Mouse (Mus musculus): ENCODE measurements around the gene Ap1s3. TPM values are rescaled to one million over a fixed set of nuclear protein-coding genes. Genes with fewer than 3 reads are reported as not detected.

Ap1s3 gene
- polyA plus RNA-seq (2016; fragmentation: Nextera tagmentation; extraction: Ambion mirVana) = 0.17 and 0.20 TPM in 2 replicates

GRCm38 (mm10) chr1:79671543-79672337 lies at the start of gene Ap1s3:
TSS of gene Ap1s3 (minus strand) at chr1:79671972.
- ATAC-seq (ENCODE audit: insufficient number of reproducible peaks, low FRiP score) = peak; percentile 80
- WGBS = under 1% methylated on average over 51 of the region's 51 CpGs
- Histone ChIP-seq H3K4me2 (peak within 1 kb of the TSS; percentile 100), H3K27ac (ENCODE audit: poor library complexity, severe bottlenecking) (no peak within 1 kb of the TSS), H3K4me1 (replicated peaks) (peaks cover 18% of the 10 kb centered on the region), H3K27me3 (replicated peaks) (peaks cover 42% of the 10 kb centered on the region), H3K9me3 (replicated peaks) (no peaks in the 10 kb centered on the region), H3K36me3 (no peaks in the 10 kb centered on the region), H3K9ac (peak within 1 kb of the TSS; percentile 76), H3K4me3 (peak within 1 kb of the TSS; percentile 81)

GRCm38 (mm10) chr1:79714152-79714923 lies 42.6 kb upstream of the Ap1s3 start:
- no peak overlapping the region for H3K4me2 ChIP-seq
- 89% methylated on average over 13 of the region's 13 CpGs for WGBS

GRCm38 (mm10) chr1:79713081-79713480 lies 41.3 kb upstream of the Ap1s3 start:
- Histone ChIP-seq H3K36me3 (peaks cover 42% of the 10 kb centered on the region), H3K9ac (no peak overlapping the region), H3K4me1 (replicated peaks) (peaks cover 8% of the 10 kb centered on the region; the same call in 1 of the 2 replicates), H3K27me3 (replicated peaks) (no peaks in the 10 kb centered on the region), H3K4me2 (no peak overlapping the region), H3K27ac (ENCODE audit: poor library complexity, severe bottlenecking) (no peak overlapping the region), H3K4me3 (no peak overlapping the region), H3K9me3 (replicated peaks) (no peaks in the 10 kb centered on the region)
- 79% methylated on average over 5 of the region's 5 CpGs for WGBS
- ATAC-seq (ENCODE audit: insufficient number of reproducible peaks, low FRiP score) = no peak

More at GRCm38 (mm10) chr1:79714152-79714923, 42.6 kb upstream of the Ap1s3 start:
- H3K4me3 ChIP-seq = no peak overlapping the region
- H3K27me3 ChIP-seq (replicated peaks) = no peaks in the 10 kb centered on the region
- no peak overlapping the region for H3K27ac ChIP-seq (ENCODE audit: poor library complexity, severe bottlenecking)
- peaks cover 8% of the 10 kb centered on the region; the same call in 1 of the 2 replicates for H3K4me1 ChIP-seq (replicated peaks)
- no peak overlapping the region for H3K9ac ChIP-seq
- no peak for ATAC-seq (ENCODE audit: insufficient number of reproducible peaks, low FRiP score)
- no peaks in the 10 kb centered on the region for H3K9me3 ChIP-seq (replicated peaks)
- H3K36me3 ChIP-seq = peaks cover 33% of the 10 kb centered on the region

DNA sequence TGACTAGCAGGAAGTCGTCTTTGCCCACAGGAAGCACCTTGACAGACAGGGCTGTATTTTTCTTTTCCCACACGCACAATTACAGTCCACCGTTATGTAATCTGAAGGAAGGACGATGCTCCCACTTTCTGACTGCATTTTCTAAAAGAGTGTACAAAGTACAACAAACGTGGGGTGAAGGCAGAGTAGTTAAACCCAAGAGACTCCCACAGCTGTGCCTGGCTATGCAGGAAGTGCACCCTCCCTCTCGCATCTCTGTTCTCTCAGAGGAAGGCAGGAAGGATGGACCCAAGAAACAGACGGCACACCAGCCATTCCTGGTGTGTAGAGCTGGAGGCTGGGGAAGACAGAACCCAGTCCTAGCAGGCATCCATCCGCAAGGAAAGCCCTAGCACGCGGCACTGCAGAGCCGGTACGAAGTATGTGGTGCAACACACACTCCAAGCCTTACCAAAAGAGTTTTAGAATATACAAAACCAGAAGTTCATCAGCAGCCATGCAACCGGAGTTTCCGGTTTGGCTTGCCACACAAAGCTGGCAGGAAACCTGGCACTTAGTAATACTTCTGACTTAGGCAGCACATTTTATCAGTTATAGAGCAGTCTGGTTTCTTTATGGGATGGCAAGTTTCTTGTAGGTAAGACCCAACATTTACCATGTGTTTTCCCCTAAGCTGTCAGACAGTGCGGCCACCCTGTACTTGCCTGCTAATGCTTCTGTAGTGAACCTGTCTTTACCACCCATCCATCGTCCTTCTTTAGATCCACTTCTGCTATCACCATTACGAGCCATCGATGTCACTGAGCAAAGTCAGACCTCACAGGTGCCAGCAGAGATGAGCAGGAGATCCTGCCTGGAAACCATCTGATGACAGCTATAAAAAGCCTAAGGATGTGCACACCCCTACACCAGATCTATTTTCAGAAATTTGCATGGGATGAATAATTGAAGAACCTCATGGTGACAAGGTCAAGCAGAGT lies 39.7 kb upstream of the Ap1s3 start:
- Histone ChIP-seq H3K9me3 (replicated peaks) (no peaks in the 10 kb centered on the region), H3K4me2 (no peak overlapping the region), H3K27me3 (replicated peaks) (no peaks in the 10 kb centered on the region), H3K4me1 (replicated peaks) (peaks cover 8% of the 10 kb centered on the region; the same call in 1 of the 2 replicates), H3K9ac (no peak overlapping the region), H3K4me3 (no peak overlapping the region), H3K36me3 (peaks cover 51% of the 10 kb centered on the region), H3K27ac (ENCODE audit: poor library complexity, severe bottlenecking) (0 out of 2 replicates have a peak overlapping the region, but pooled peaks have one; percentile 26)
- no peak for ATAC-seq (ENCODE audit: insufficient number of reproducible peaks, low FRiP score)
- 68% methylated on average over 18 of the region's 18 CpGs for WGBS

- Histone ChIP-seq H3K4me3 (no peak overlapping the region), H3K9ac (no peak overlapping the region), H3K36me3 (peaks cover 56% of the 10 kb centered on the region), H3K4me1 (replicated peaks) (peaks cover 8% of the 10 kb centered on the region; the same call in 1 of the 2 replicates), H3K9me3 (replicated peaks) (no peaks in the 10 kb centered on the region), H3K27ac (ENCODE audit: poor library complexity, severe bottlenecking) (no peak overlapping the region), H3K4me2 (no peak overlapping the region), H3K27me3 (replicated peaks) (no peaks in the 10 kb centered on the region)
- ATAC-seq (ENCODE audit: insufficient number of reproducible peaks, low FRiP score) = no peak
- WGBS = 61% methylated on average over 4 of the region's 4 CpGs
Measured at GRCm38 (mm10) chr1:79710678-79711077, 38.9 kb upstream of the Ap1s3 start.

- Histone ChIP-seq H3K27me3 (replicated peaks) (no peaks in the 10 kb centered on the region), H3K4me1 (replicated peaks) (peaks cover 8% of the 10 kb centered on the region; the same call in 1 of the 2 replicates), H3K4me2 (no peak overlapping the region), H3K9ac (no peak overlapping the region), H3K9me3 (replicated peaks) (no peaks in the 10 kb centered on the region), H3K36me3 (peaks cover 58% of the 10 kb centered on the region), H3K27ac (ENCODE audit: poor library complexity, severe bottlenecking) (no peak overlapping the region), H3K4me3 (no peak overlapping the region)
- 81% methylated on average over 8 of the region's 8 CpGs for WGBS
- ATAC-seq (ENCODE audit: insufficient number of reproducible peaks, low FRiP score) = no peak
Measured at GRCm38 (mm10) chr1:79710216-79710615, 38.4 kb upstream of the Ap1s3 start.

- Histone ChIP-seq H3K36me3 (peaks cover 41% of the 10 kb centered on the region), H3K4me3 (no peak overlapping the region), H3K27ac (ENCODE audit: poor library complexity, severe bottlenecking) (no peak overlapping the region), H3K9me3 (replicated peaks) (no peaks in the 10 kb centered on the region), H3K4me1 (replicated peaks) (peaks cover 8% of the 10 kb centered on the region; the same call in 1 of the 2 replicates), H3K9ac (no peak overlapping the region), H3K4me2 (no peak overlapping the region), H3K27me3 (replicated peaks) (no peaks in the 10 kb centered on the region)
- ATAC-seq (ENCODE audit: insufficient number of reproducible peaks, low FRiP score) = no peak
- WGBS = 77% methylated on average over 9 of the region's 9 CpGs
Measured at GRCm38 (mm10) chr1:79707383-79707782, 35.6 kb upstream of the Ap1s3 start.

DNA sequence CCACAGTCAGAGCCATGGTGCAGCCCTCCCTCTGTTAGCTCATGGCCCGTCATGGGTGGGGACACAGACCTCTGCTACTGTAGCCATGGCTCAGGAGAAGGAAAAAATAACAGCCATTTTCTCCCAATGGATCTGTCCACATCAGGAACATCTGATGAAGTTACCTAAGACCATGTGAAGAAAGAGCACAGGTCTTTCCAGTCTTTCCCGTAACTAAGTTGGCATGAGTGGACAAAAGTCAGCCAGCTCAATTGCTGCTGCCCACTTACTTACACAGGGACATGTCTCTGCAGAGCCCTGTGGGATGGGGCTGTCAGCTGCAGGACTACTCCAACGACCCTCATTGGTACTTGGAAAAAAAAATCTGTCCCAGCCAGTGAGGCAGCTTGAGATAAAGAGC lies 34.9 kb upstream of the Ap1s3 start:
- Histone ChIP-seq H3K27me3 (replicated peaks) (no peaks in the 10 kb centered on the region), H3K36me3 (peaks cover 38% of the 10 kb centered on the region), H3K27ac (ENCODE audit: poor library complexity, severe bottlenecking) (no peak overlapping the region), H3K9ac (no peak overlapping the region), H3K9me3 (replicated peaks) (no peaks in the 10 kb centered on the region), H3K4me2 (no peak overlapping the region), H3K4me1 (replicated peaks) (peaks cover 6% of the 10 kb centered on the region; the same call in 1 of the 2 replicates), H3K4me3 (no peak overlapping the region)
- no peak for ATAC-seq (ENCODE audit: insufficient number of reproducible peaks, low FRiP score)
- 76% methylated on average over 3 of the region's 3 CpGs for WGBS

DNA sequence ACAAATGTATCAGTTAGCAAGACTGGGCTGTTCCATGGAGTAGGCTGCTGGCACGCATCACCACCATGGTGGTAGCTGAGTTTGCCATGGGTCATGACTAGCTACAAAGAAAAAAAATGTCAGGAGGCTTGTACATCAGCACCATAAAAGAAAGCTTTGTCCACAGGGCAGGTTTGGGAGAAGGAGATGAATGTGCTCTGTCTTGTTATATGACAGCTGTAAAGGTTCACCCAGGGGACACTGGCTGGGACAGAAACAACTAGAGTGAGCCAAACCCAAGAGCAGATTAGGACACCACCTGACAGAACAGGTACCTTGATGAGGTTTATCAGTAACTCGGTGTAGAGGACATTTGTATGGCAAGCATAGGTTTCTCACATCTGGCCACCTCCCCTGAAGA lies 32.9 kb upstream of the Ap1s3 start:
- H3K9me3 ChIP-seq (replicated peaks) = no peaks in the 10 kb centered on the region
- no peak overlapping the region for H3K4me2 ChIP-seq
- peaks cover 40% of the 10 kb centered on the region for H3K36me3 ChIP-seq
- ATAC-seq (ENCODE audit: insufficient number of reproducible peaks, low FRiP score) = no peak
- H3K9ac ChIP-seq = no peak overlapping the region
- no peaks in the 10 kb centered on the region for H3K27me3 ChIP-seq (replicated peaks)
- no peaks in the 10 kb centered on the region for H3K4me1 ChIP-seq (replicated peaks)
- H3K27ac ChIP-seq (ENCODE audit: poor library complexity, severe bottlenecking) = no peak overlapping the region
- no peak overlapping the region for H3K4me3 ChIP-seq
- 86% methylated on average over 2 of the region's 2 CpGs for WGBS

GRCm38 (mm10) chr1:79703520-79703919 lies 31.7 kb upstream of the Ap1s3 start:
- H3K4me2 ChIP-seq = no peak overlapping the region
- H3K27me3 ChIP-seq (replicated peaks) = no peaks in the 10 kb centered on the region
- H3K9ac ChIP-seq = no peak overlapping the region
- no peaks in the 10 kb centered on the region for H3K9me3 ChIP-seq (replicated peaks)
- H3K36me3 ChIP-seq = peaks cover 31% of the 10 kb centered on the region
- 86% methylated on average over 8 of the region's 8 CpGs for WGBS
- H3K4me3 ChIP-seq = no peak overlapping the region
- H3K4me1 ChIP-seq (replicated peaks) = no peaks in the 10 kb centered on the region
- H3K27ac ChIP-seq (ENCODE audit: poor library complexity, severe bottlenecking) = no peak overlapping the region
- no peak for ATAC-seq (ENCODE audit: insufficient number of reproducible peaks, low FRiP score)
